Mouse (Mus musculus): Measurements from ENCODE around the gene Gm20867. TPM values are rescaled to one million over a fixed set of nuclear protein-coding genes. Genes with fewer than 3 reads are reported as not detected.
"Not testable (repeated sequence)": the region's sequence is repeated elsewhere in the genome, so short reads cannot be mapped to it uniquely, and the experiment has no call there.

Gene Gm20867
- not detected in 2 replicates for polyA plus RNA-seq (2015; fragmentation: Nextera tagmentation; extraction: Ambion mirVana)

DNA sequence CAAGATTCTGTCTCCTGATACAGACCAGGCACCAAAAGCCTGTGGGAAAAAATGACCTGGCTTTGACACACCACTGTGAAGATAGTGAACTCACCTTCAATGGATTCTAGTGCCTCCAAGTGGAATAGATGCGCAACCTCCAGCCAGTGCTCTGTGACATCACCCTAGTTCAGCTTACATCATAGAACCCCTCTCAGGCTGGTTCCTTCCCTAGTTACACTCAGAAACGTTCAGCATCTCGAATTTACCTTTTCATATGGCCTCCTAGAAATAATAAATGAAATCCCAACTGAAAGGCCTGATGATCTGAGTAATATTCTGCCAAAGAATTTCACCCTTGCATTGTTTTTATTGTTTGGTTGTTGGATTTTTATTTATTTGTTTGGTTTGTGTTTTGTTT, at the start of gene Gm20867:
Gm20867 (minus strand) TSS at position 101 of the 400 bp plus-strand sequence.
- H3K4me3 ChIP-seq; H3K9me3 ChIP-seq (replicated peaks); H3K27ac ChIP-seq; H3K27me3 ChIP-seq; H3K4me2 ChIP-seq; H3K9ac ChIP-seq; H3K36me3 ChIP-seq; ATAC-seq (replicated peaks; ENCODE audit: insufficient number of reproducible peaks, insufficient read depth, low FRiP score, low read depth); H3K4me1 ChIP-seq (replicated peaks): not testable (repeated sequence)
- WGBS: no CpG with 5 or more reads among the region's 3 CpGs

Other genes starting within 250 kb of the Gm20867 start
- gene Gm29564, start 249.8 kb upstream of the Gm20867 start, polyA plus RNA-seq (2015; fragmentation: Nextera tagmentation; extraction: Ambion mirVana): not detected in 2 replicates

Measured in heart, embryonic 15.5 days (tissue).